Mouse (Mus musculus): ENCODE results near the gene Dscaml1.

DNA sequence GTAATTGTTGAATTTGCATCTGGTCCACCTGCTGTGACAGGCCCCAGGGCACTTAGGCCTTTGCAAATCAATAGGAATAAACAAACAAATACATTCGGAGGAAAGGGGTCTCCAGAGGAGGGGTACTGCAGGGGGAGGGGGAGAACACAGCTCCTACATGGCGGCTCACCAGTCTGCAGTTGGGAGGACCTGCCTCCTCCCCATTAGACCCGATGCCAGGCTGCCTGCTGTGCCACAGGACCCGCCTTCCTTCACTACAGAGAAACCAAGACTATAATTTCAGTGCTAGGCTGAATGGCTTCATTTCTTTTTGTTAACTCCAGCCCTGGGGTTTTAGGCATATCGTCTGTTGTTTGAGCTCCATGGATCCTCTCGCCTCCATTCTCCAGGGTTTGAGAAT is 123.8 kb downstream of the Dscaml1 start:
- no peak for TF ChIP-seq CTCF (IDR thresholded peaks at IDR 0.05 in 2 of 3, conservative IDR thresholded peaks at IDR 0.05 in 1 of 3; ENCODE audit: control insufficient read depth in 1 of 3, insufficient read depth in 1 of 3, low read depth in 2 of 3, low read length in 3 of 3, poor library complexity in 1 of 3, severe bottlenecking in 1 of 3)
- no peak for TF ChIP-seq TAL1 (IDR thresholded peaks at IDR 0.05; ENCODE audit: low read length)
- TF ChIP-seq POLR2A (IDR thresholded peaks at IDR 0.05; ENCODE audit: control insufficient read depth in 1 of 2, insufficient read depth in 1 of 2, low read depth in 1 of 2, low read length in 2 of 2, poor library complexity in 1 of 2) = no peak
- TF ChIP-seq ELF1 (IDR thresholded peaks at IDR 0.05; ENCODE audit: low read depth, low read length) = no peak
